Mouse (Mus musculus) kidney, adult 8-10 months (tissue): Measurements from ENCODE around the gene Slc16a5.
A peak's percentile ranks its signal among the peaks of the same experiment; 100 is the strongest.
"Not testable (repeated sequence)": the region's sequence is repeated elsewhere in the genome, so short reads cannot be mapped to it uniquely, and the experiment has no call there.

Experiments
- DNase-seq, 2 experiments: peaks; one replicate each; pipeline ENCODE4 v3.0.0; 2022

Slc16a5 gene

GRCm38 (mm10) chr11:115448075-115448474 lies 14.2 kb upstream of the Slc16a5 start:
- peak; percentile 84 to 85 for DNase-seq

- DNase-seq = peak; percentile 84 to 94
These were observed 13.3 kb upstream of the Slc16a5 start for GRCm38 (mm10) chr11:115448998-115449397.

- DNase-seq = peak; percentile 60 to 75
These were observed 12.1 kb upstream of the Slc16a5 start for GRCm38 (mm10) chr11:115450176-115450575.

DNA sequence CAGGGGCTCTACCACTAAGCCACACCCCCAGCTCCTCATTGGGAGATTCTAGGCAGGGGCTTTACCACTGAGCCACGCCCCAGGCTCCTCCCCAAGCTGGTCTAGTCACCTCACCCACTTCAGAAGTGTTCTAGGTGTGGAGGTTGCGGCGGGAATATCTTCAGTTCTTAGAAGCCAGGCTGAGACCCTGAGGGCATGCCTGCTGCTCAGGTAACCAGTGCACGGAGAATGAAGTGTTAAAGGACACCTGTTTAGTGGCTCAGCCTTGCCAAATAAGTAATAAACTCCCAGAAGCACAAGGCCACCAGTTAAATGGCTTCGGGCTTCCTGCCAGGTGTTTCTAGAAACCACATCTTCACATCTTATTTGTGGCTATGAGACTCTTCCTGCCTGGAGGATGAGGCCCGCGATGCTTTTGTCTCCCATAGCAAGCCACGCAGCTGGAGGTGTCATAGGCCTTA lies 10.5 kb upstream of the Slc16a5 start:
- DNase-seq = no peak

- DNase-seq = no peak
These were observed 9.9 kb upstream of the Slc16a5 start for GRCm38 (mm10) chr11:115452281-115452860.

- no peak for DNase-seq
These were observed 9.0 kb upstream of the Slc16a5 start for GRCm38 (mm10) chr11:115453306-115453705.

DNA sequence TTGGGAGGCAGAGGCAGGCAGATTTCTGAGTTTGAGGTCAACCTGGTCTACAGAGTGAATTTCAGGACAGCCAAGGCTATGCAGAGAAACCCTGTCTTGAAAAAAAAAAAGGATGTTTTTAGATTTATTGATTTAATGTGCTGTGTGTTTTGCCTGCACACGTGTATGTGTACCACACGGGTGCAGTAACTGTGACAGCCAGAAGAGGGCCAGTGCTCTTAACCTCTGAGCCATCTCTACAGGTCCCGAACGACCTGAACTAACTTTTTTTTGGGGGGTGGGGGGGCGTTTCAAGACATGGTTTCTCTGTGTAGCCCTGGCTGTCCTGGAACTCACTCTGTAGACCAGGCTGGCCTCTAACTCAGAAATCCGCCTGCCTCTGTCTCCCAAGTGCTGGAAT lies 7.5 kb upstream of the Slc16a5 start:
- not testable (repeated sequence) for DNase-seq

DNA sequence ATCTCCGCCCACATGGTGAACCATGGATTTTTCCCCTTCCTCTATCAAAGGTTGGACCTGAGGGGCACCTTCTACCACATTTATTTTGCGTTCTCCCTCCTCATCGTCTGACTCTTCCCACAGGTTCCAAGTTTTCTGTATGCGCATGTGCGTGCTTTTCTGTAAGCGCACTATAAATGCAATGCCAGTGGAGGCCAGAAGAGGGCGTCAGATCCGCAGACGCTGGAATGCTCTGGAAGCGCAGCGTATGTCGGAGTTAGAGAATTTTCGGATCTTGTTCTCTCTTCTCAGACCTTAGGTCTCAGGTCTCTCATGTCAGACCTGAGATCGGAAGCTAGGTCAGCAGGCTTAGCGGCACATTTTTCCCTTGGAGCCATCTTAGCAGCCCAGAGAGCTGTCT lies 6.7 kb upstream of the Slc16a5 start:
- DNase-seq = no peak

GRCm38 (mm10) chr11:115456182-115456581 lies 6.1 kb upstream of the Slc16a5 start:
- DNase-seq = no peak

DNA sequence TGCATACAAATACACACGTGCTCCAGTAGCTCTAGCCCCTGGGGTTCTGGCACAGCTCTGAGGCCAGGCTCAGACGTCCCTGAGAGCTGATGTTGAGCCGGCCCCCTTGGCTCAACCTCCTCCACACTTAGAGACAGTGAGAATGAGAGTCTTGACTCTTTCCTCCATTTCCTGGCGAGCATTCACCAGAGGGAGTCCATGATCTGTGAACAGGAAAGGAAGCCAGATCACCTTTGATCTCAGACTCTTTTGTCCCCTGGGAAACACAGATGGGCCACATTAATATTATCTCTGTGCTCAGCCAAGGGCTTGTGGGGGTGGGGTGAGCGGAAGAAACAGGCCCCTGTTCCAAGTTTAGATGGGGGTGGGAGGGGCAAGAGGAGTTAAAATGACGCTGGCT lies 4.9 kb upstream of the Slc16a5 start:
- DNase-seq = peak in 1 of 2 experiments; percentile 60

DNA sequence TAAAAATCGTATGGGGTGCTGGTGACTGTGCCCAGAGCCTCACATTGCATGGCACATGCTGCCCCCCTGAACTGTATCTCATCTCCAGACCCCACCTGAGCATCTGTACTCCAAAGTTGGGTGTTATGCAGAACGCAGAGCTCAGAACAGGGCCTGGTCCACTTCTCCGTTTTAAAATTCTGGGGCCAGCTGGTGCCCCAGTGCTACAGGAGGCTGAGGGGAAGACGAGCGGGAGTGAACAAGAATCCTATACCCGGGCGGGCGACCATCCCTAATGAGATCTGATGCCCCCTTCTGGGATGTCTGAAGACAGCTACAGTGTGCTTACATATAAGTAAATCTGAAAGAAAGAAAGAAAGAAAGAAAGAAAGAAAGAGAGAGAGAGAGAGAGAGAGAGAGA lies 1.3 kb upstream of the Slc16a5 start:
- no peak for DNase-seq

DNA sequence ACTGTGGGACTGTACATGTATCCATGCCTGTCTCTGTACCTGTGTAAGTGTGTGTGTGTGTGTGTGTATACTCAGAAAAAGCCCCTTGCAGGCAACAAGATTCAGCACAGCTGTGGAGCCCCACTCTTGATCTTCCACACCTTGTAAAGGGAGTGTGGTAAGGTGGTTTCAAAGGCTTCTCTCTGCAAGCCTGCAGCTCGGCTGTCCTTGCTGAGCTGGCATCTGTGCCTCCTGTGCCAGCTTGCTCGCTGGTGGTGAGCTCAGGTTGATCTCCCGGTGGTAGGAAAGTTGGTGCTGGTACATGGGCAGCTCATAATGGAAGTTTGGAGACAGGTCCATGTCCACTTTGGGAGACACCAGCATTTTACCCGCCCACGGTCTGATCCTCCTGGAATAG lies 430 bp upstream of the Slc16a5 start:
- DNase-seq = no peak

GRCm38 (mm10) chr11:115463397-115463796 lies 1.1 kb downstream of the Slc16a5 start:
- DNase-seq = peak in 1 of 2 experiments; percentile 44

DNA sequence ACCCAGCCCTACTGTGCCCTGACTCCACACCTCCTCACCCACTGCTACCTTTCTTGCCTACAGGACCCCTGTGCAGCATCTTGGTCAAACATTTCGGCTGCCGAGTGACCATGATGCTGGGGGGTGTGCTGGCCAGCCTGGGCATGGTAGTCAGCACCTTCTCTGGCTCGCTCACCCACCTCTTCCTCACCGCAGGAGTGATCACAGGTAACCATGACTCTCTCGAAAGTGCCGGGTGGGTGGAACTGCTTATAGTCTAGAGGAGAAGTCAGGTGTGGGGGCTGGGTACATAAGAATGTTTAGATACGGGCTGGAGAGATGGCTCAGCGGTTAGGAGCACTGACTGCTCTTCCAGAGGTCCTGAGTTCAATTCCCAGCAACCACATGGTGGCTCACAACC lies 2.6 kb downstream of the Slc16a5 start:
- no peak for DNase-seq

- no peak for DNase-seq
These were observed 4.9 kb downstream of the Slc16a5 start for GRCm38 (mm10) chr11:115467217-115467618.

- no peak for DNase-seq
These were observed 9.9 kb downstream of the Slc16a5 start for GRCm38 (mm10) chr11:115472183-115472582.

GRCm38 (mm10) chr11:115473626-115474275 lies 11.5 kb downstream of the Slc16a5 start:
- DNase-seq = peak; percentile 92 to 98

DNA sequence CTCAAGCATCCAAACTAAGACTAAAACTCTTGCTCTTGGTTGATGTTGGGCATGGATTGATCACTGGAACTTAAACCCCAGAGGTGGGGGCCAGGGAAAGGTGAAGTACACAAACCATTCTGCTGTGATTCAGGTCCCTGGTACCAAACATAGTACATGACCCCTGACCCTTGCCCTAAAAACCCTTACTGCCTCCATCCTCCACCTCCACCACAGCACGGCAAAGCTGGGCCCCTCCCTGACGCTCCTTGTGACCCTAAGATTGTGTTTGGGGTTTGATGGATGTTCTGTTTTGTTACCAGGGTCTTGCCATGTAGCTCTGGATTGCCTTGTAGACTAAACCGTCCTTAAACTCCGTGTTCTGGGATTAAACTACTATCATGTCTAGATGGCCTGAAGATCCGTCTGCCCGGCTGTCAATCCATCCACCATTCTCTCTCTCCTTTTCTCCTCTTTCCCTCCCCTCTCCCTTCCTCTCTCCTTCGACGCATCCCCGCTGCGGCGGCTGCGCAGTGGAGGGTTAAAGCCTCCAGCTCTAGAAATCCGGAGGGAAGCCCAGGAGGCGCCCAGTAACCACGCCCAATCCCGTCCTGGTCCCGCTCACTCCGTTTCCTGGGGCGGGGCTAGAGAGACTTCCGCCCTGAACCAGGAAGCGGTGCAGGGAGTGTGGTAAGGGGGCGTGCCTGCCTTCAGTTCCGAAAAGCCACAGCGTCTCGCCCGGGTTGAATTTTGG lies 12.9 kb downstream of the Slc16a5 start, which contains the start of gene Armc7:
Gene Armc7, plus strand, starts transcription at position 643 of the 733 bp plus-strand sequence.
- DNase-seq = peak; percentile 95 to 97

DNA sequence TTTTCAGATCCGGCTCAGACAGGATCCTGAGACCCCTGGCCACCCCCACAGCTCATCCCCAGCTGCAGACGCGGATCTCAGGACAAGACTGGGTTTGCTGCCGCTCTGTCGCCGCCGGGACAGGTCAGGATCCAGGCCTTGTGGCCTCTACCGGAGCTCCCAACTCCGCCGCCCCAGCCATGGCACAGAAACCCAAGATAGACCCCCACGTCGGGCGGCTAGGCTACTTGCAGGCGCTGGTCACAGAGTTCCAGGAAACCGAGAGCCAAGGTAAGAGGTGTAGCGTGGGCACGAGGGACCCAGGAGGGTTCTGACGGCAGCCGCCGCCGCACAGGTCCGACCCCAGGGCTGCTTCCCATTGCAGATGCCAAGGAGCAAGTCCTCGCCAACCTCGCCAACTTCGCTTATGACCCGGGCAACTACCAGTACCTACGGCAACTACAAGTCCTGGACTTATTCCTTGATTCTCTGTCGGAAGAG lies 13.5 kb downstream of the Slc16a5 start:
- no peak for DNase-seq

DNA sequence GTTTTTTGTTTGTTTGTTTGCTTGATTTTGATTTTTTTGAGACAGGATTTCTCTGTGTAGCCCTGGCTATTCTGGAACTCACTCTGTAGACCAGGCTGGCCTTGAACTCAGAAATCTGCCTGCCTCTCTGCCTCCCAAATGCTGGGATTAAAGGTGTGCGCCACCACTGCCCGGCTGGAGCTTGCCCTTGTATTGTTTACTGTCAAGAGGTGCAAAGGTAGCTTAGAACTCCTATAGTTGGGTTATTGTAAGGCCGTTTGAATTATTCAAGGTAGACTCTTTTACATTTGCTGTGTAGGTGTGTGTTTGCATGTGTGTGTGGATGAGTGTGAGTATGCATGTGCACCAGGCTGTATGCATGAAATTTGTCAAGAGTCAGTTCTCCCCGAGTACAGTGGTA lies 14.4 kb downstream of the Slc16a5 start:
- DNase-seq = not testable (repeated sequence)

DNA sequence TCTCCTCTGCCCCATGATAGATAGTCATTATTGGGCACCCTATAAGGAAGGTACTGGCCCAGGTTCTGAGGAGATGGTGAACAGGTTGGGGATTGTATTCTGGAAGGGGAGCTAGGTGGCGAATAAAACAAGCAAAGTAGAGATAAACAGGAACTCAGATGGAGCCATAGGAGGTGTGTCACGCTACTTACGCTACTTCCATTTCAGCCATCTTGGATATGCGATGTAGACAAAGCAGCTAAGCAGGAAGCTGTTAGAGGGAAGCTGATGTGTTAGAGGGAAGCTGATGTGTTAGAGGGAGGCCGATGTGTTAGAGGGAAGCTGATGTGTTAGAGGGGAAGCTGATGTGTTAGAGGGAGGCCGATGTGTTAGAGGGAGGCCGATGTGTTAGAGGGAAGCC lies 15.1 kb downstream of the Slc16a5 start:
- DNase-seq = not testable (repeated sequence)

GRCm38 (mm10) chr11:115478296-115478938 lies 16.1 kb downstream of the Slc16a5 start:
- no peak for DNase-seq
